Mouse (Mus musculus): ENCODE data around the gene Barhl2.

DNA sequence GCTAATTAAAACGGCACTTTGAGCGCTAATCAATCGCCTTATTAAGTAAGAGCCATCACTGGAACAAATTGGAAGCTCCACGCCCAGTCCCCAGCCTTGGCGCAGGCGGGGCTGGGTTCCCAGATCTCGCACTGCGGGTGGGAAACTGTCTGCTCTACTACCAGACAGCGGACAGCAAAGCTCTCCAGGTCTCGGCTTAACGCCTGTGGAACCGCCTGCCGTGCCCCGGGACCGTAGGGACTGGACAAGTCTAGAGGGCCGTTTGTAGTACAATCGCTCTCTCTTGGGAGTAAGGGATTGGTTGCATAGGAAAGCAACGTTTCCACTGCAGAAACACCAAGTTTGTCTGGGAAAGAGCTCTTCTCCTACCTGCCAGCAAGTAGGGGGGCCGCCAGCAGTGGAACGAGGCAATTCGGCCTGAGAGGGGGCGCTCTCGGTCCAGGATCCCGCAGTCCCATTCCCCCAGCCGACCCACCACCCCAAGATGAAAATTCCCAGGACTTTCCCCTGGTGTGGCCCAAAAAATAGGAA lies 5.8 kb upstream of the Barhl2 start:
- TF ChIP-seq ZKSCAN1 (IDR thresholded peaks at IDR 0.05; ENCODE audit: low read depth, low read length) (no peak), EP300 (IDR thresholded peaks at IDR 0.05; ENCODE audit: low read depth in 1 of 2, low read length in 2 of 2) (no peak), CHD1 (IDR thresholded peaks at IDR 0.05; ENCODE audit: low read depth, low read length) (no peak), CTCF (IDR thresholded peaks at IDR 0.05 in 2 of 3, conservative IDR thresholded peaks at IDR 0.05 in 1 of 3; ENCODE audit: control insufficient read depth in 1 of 3, insufficient read depth in 1 of 3, low read depth in 2 of 3, low read length in 3 of 3, poor library complexity in 1 of 3, severe bottlenecking in 1 of 3) (no peak), POLR2A (IDR thresholded peaks at IDR 0.05; ENCODE audit: control insufficient read depth in 1 of 2, insufficient read depth in 1 of 2, low read depth in 1 of 2, low read length in 2 of 2, poor library complexity in 1 of 2) (no peak), MXI1 (IDR thresholded peaks at IDR 0.05; ENCODE audit: low read depth, low read length) (no peak), E2F4 (IDR thresholded peaks at IDR 0.05; ENCODE audit: borderline replicate concordance, low read depth, low read length) (no peak), MYC (IDR thresholded peaks at IDR 0.05; ENCODE audit: low read depth, low read length) (no peak), KAT2A (conservative IDR thresholded peaks at IDR 0.05; ENCODE audit: low read depth, low read length) (no peak), RCOR1 (IDR thresholded peaks at IDR 0.05; ENCODE audit: low read depth, low read length) (no peak)

All from MEL (cell line).